Mouse (Mus musculus) adrenal gland, postnatal 36 days (tissue): ENCODE data around the gene Map7d1. TPM values are rescaled to one million over a fixed set of nuclear protein-coding genes. Genes with fewer than 3 reads are reported as not detected.

Experiments used
- DNase-seq, 2 experiments: peaks; one replicate each; pipeline ENCODE4 v3.0.0; 2021; ENCODE audit warnings: mixed read lengths in 1 of 2
- total RNA-seq, 2 experiments: library from RNA; stranded (reverse); gene quantifications; 2 replicates each; pipeline ENCODE4 v1.2.3; 2021

The Map7d1 gene
- total RNA-seq, 2 experiments from 2014 or later, result 47.7 to 84.9 TPM

GRCm38 (mm10) chr4:126273753-126274152, 17.6 kb upstream of the Map7d1 start:
- DNase-seq, result no peak

DNA sequence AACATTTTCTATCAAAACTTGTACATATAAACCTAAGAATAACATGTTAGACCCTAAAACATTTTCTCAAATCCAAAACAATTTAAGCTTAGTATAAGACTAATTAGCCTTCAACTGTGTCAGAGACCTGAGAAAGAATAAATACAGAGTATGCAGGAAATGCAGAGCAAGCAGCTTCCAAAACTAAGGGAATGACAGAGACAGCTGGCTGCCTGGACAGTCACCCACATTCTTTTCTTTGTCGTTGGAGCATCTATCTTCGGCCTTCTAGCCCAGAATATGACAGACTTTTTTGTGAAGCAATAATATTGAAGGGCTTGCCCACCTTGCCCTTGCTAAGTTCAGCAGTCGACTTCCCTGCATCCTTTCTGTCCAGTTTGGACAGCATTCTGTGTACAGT, 13.1 kb upstream of the Map7d1 start:
- DNase-seq, result no peak

DNA sequence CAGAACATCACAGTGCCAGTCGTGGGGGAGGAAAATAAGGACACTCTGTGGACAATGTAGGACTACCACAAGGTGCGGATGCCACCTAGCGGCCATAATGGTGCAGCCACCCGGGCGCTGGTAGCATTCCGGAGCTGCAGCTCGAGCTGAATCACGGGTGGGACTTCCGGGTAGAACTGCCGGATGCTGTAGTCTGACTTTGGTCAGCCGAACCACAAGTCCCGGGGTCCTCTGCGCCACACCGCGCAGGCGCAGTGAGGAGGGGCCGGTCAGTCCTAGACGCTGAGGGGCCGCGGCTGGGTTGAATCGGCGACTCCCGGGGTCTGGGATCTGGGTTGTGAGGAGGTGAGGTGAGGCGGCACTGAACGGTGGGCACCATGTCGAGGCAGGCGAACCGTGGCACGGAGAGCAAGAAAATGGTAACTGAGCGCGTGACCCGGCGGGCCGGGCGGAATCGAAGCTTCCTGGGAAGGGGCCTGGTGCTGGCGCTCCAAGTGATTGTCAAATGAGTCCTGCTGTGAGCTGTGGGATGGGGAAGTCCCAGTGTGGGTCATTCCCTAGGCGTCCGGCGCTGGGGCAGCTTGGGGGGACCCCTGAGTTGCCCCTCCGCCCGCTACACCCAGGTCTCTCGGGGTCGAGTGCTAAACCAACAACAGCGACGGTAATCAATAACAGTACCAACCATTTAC, 6.1 kb upstream of the Map7d1 start, which contains the start of gene Trappc3:
Gene Trappc3 (plus strand): TSS at position 207 of the 689 bp plus-strand sequence.
- DNase-seq, result peak; percentile 100

GRCm38 (mm10) chr4:126261675-126262074, 5.5 kb upstream of the Map7d1 start:
- no peak for DNase-seq

- DNase-seq, result peak in 1 of 2 experiments; percentile 15
Observed at GRCm38 (mm10) chr4:126261266-126261665, 5.1 kb upstream of the Map7d1 start.

DNA sequence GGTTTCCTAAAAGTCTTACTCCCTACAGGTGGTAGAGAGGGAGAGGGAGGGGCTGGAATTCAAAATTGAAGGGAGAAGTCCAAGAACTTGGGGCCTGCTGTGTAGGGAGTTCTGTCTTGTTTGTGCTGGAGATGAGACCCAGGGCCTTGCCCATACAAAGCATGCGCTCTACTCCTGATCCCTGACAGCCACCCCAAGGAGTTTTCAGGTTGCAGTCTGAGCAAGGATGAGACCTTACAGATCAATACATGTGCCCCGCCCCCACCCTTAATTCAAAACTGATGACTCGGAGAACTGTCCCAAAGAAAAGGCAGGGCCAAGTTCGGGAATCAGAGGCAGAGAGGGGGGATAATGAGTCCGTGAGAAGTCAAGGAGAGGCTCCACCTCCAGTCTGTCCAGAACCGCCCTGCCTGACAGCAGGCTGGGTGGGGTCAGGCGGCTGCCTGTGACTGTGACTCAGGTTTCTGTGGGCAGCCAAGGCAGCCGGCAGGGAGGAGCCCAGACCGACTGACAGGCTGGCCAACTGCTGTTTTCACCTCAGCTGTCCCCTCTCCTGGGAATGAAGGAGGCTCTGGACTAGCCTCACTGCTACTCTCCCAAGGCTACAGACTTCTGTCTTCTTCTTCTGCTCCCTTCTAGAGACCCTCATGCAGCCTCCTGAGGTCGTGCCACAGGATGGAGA, 4.5 kb upstream of the Map7d1 start:
- peak; percentile 92 to 93 for DNase-seq

- peak; percentile 82 to 90 for DNase-seq
Observed at GRCm38 (mm10) chr4:126259523-126260160, 3.5 kb upstream of the Map7d1 start.

GRCm38 (mm10) chr4:126259063-126259462, 2.9 kb upstream of the Map7d1 start:
- no peak for DNase-seq

GRCm38 (mm10) chr4:126256967-126257881, 1.1 kb upstream of the Map7d1 start:
- peak; percentile 55 to 69 for DNase-seq

GRCm38 (mm10) chr4:126255113-126256001, 786 bp downstream of the Map7d1 start:
- DNase-seq, result peak; percentile 39 to 56

GRCm38 (mm10) chr4:126254315-126255112, 1.6 kb downstream of the Map7d1 start:
- peak; percentile 41 to 64 for DNase-seq

DNA sequence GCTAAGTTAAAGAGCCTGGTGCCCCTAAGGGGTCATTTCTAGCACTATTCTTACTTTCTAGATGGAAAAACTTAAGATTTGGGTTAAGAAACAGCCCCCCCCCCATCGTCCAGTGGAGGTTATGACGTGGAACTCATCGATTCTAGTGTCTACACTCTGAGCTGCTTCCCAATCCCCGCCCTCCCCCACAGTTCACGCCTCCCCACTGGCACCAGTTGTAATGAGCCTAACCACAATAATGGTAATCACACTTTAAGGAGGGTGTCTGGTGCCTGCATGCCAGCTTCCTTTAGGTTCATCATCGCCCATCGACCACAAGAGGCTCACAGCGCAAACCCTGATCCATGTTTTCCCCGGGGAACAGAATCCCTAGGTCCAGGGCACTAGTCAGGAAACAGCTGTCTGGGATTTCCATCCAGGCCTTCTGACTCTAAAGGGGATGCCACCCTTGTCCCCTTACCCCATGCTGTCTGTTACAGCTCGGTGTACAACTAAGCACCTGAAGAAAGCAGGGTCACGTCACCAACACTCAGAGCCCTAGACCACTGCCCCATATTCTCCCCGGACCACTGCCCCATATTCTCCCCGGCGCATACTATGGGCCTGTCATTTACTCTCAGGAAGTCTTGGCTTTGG, 2.4 kb downstream of the Map7d1 start:
- DNase-seq, result no peak

DNA sequence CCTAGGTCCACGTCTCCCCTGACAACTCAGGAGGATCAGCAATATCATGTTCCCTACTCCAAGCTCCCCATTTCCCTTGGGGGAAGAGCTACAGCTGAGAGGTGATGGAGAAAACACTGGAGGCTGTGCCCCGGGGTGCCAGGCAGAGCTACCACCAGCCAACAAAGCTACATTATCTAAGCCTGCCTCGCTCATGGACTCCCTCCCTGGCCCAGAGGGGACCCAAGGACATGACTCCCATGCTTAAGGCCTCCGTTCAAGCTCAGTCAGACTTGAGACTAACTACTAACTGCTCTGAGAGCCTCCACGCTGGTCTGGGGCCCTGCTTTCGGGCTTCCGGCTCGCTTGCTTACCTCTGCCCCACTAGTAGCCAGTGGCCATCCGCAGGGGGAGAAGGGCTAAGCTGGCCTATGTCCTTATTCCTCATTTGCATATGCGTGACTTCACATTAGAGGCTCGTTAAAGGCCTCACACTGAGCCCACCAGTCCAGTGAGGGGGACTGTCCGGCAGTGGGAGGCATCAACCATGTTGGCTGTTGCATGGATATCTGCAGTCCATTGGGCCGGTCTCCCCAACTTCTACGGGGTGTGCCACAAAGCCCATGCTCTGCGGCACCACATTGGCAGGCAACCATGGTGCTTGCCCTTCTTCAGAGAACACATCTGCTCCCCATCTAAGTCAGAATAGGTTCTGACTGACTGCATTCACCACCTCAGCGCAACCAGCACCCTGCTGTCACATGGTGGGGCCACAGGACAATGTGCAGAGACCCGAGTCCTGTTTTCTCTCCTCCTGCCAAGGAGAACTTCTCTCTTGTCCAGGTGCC, 3.5 kb downstream of the Map7d1 start:
- DNase-seq, result no peak

DNA sequence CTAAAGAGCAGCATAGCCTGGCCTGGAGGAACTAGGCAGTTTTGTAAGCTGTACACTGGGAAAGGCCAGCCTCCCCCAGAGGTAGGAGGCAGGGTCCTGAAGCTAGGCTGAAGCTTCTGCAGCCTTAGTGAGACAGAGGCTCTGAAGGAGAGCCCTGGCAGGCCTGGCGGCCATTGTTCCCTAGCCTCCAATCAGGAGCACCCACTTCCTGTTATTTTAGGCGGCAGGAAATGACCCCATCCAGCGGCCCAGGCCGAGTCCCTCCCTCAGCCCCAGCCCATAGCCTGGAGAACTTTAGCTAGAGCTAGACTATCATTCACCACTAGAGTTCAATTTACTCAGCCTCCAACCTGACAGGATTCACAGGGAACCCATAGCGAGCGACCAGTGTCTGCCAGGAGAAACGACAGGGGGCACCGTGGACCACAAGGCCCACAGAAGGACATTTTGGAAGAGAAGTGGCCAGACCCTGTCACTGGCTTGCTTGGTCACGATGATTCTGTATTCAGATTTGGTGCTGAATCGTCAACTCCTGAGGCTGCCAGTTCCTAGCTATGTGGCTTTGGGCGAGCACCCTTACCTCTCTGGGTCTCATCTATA, 4.4 kb downstream of the Map7d1 start:
- peak; percentile 44 to 61 for DNase-seq

GRCm38 (mm10) chr4:126250659-126251058, 5.5 kb downstream of the Map7d1 start:
- no peak for DNase-seq

GRCm38 (mm10) chr4:126248261-126248868, 7.8 kb downstream of the Map7d1 start:
- no peak for DNase-seq

DNA sequence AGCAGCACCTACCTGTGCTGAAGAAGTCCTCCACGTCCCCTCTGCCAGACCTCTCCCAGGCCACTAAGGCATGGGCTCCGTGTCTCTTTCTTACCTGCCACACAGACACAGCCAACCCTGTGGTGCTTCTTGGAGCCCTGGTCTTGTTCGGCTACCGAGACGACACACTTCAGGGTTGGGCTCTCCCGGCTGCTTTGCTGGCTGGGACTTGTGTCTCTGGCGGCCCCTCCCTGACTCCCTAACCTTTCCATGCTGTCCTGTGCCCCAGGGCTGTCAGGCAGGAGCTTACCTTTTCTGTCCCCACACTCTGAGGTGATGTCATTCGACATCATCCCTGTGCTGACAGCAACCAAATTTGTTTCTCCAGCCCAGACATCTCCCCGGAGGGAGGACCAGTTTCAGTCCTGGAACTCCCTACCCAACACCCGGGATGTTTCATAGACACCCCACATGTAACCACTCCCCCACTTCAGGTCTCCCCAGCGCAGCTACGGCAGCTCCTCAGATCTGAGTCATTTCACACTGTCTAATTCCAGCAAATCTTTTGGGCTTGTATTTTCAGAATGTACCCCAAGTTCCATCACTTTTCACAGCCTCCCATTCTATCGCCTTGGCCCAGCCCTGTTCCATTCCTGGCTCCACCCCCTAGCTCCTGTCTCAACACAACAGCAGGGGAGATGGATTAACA, 9.8 kb downstream of the Map7d1 start:
- DNase-seq, result no peak
